Mouse (Mus musculus): Measurements from ENCODE around the gene Gmip. TPM values are rescaled to one million over a fixed set of nuclear protein-coding genes. Genes with fewer than 3 reads are reported as not detected.

Gene Gmip
- 10.4 and 10.7 TPM in 2 replicates for polyA plus RNA-seq (2015; fragmentation: Nextera tagmentation; extraction: Ambion mirVana)

DNA sequence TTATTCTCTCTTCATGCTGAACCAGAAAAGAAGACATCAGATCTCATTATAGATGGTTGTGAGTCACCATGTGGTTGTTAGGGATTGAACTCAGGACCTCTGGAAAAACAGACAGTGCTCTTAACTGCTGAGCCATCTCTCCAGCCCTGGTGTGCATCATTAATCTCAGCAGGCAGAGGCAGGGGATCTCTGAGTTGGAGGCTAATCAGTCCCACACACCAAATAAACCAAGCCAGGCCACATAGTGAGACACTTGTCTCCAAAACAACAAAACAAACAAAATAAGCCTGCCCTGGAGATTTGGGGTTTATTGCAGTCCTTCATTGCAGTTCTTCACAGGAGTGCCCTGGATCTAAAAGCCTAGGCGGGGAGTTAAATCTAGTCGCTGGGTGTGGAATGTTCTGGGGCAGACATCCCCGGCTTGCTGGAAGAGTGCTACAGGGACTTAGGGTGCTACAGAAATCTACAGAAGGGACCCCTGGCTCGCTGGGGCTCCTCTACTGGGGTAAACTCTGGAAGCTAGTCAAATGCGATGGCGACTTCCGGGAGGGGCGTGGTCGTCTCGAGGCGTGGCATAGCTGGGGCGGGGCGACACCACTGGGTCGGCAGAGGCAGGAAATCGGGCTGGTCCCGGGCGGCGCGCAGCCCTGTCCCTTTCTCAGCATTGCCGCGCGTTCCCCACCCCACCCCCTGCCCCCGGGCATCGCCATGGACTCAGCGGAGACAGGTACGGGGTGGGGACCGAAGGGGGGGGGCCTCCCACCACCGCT is at the start of gene Gmip:
Gene Gmip (plus strand): TSS at position 586 of the 770 bp plus-strand sequence.
- Histone ChIP-seq H3K27me3 (replicated peaks) (no peaks in the 10 kb centered on the region), H3K4me1 (replicated peaks) (peaks cover 3% of the 10 kb centered on the region; the same call in 1 of the 2 replicates), H3K9me3 (no peaks in the 10 kb centered on the region), H3K36me3 (peaks cover 30% of the 10 kb centered on the region), H3K27ac (no peak within 1 kb of the TSS), H3K9ac (peak within 1 kb of the TSS; percentile 74), H3K4me2 (replicated peaks) (peak within 1 kb of the TSS; percentile 97), H3K4me3 (replicated peaks) (peak within 1 kb of the TSS; percentile 61)
- 5% methylated on average over 28 of the region's 28 CpGs for WGBS
- peak; percentile 90 for ATAC-seq

GRCm38 (mm10) chr8:69761814-69762445 is 46.5 kb upstream of the Gmip start:
- H3K4me2 ChIP-seq (replicated peaks), result no peak overlapping the region
- no peaks in the 10 kb centered on the region for H3K27me3 ChIP-seq (replicated peaks)
- H3K27ac ChIP-seq, result no peak overlapping the region
- H3K4me3 ChIP-seq (replicated peaks), result no peak overlapping the region
- no peaks in the 10 kb centered on the region for H3K9me3 ChIP-seq
- peaks cover 38% of the 10 kb centered on the region for H3K36me3 ChIP-seq
- ATAC-seq, result no peak
- no peak overlapping the region for H3K9ac ChIP-seq
- H3K4me1 ChIP-seq (replicated peaks), result no peaks in the 10 kb centered on the region
- 90% methylated on average over 4 of the region's 4 CpGs for WGBS

- no peak overlapping the region for H3K4me3 ChIP-seq (replicated peaks)
- no peak overlapping the region for H3K4me2 ChIP-seq (replicated peaks)
- no peaks in the 10 kb centered on the region for H3K9me3 ChIP-seq
- ATAC-seq, result no peak
- H3K4me1 ChIP-seq (replicated peaks), result peaks cover 8% of the 10 kb centered on the region; the same call in 1 of the 2 replicates
- 84% methylated on average over 9 of the region's 9 CpGs for WGBS
- no peaks in the 10 kb centered on the region for H3K27me3 ChIP-seq (replicated peaks)
- H3K27ac ChIP-seq, result no peak overlapping the region
- no peak overlapping the region for H3K9ac ChIP-seq
- H3K36me3 ChIP-seq, result peaks cover 30% of the 10 kb centered on the region
These were observed 37.3 kb upstream of the Gmip start for GRCm38 (mm10) chr8:69771221-69771620.

GRCm38 (mm10) chr8:69772106-69772505 is 36.4 kb upstream of the Gmip start:
- 78% methylated on average over 2 of the region's 2 CpGs for WGBS
- Histone ChIP-seq H3K36me3 (peaks cover 24% of the 10 kb centered on the region), H3K27me3 (replicated peaks) (no peaks in the 10 kb centered on the region), H3K9me3 (no peaks in the 10 kb centered on the region), H3K27ac (no peak overlapping the region), H3K4me3 (replicated peaks) (no peak overlapping the region), H3K4me2 (replicated peaks) (no peak overlapping the region), H3K9ac (no peak overlapping the region), H3K4me1 (replicated peaks) (peaks cover 8% of the 10 kb centered on the region; the same call in 1 of the 2 replicates)
- no peak for ATAC-seq

GRCm38 (mm10) chr8:69774503-69775148 is 33.9 kb upstream of the Gmip start, which contains the start of gene Gm20422:
Gene Gm20422, minus strand, starts transcription at chr8:69774886.
- peak within 1 kb of the TSS; percentile 99 for H3K27ac ChIP-seq
- peaks cover 8% of the 10 kb centered on the region; the same call in 1 of the 2 replicates for H3K4me1 ChIP-seq (replicated peaks)
- peak within 1 kb of the TSS; percentile 93 for H3K9ac ChIP-seq
- 0 out of 2 replicates have a peak, but pooled peaks cover 4% of the 10 kb centered on the region for H3K36me3 ChIP-seq
- H3K9me3 ChIP-seq, result no peaks in the 10 kb centered on the region
- ATAC-seq, result peak; percentile 100
- H3K4me2 ChIP-seq (replicated peaks), result peak within 1 kb of the TSS; percentile 57
- H3K4me3 ChIP-seq (replicated peaks), result peak within 1 kb of the TSS; percentile 65
- WGBS, result under 1% methylated on average over 41 of the region's 41 CpGs
- H3K27me3 ChIP-seq (replicated peaks), result no peaks in the 10 kb centered on the region

- whole genome bisulfite sequencing, result 43% methylated on average over 2 of the region's 2 CpGs
These were observed 33.3 kb upstream of the Gmip start for GRCm38 (mm10) chr8:69775149-69775534.

DNA sequence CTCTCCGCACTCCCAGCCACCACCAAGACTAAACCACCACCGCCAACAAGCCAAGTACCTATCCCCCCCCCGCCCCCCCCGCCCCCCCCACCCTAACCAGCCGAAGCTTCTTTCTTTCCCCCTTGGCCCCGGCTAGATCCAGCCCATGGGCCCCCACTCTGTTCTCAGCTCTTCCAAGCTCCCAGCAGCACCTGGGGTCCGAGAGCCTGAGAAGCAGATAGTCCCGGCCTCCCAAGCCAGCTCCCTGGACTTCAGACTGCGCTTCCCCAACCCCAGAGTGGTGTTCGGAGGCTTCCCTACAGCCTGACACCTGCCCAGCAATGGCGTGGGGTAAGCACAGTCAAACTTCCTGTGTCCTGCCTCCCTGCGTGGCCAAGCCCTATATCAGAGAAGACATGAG is 31.4 kb upstream of the Gmip start:
- H3K36me3 ChIP-seq, result no peaks in the 10 kb centered on the region
- H3K4me3 ChIP-seq (replicated peaks), result no peak overlapping the region
- H3K27me3 ChIP-seq (replicated peaks), result no peaks in the 10 kb centered on the region
- H3K27ac ChIP-seq, result no peak overlapping the region
- peaks cover 8% of the 10 kb centered on the region; the same call in 1 of the 2 replicates for H3K4me1 ChIP-seq (replicated peaks)
- no peak for ATAC-seq
- H3K9ac ChIP-seq, result no peak overlapping the region
- H3K4me2 ChIP-seq (replicated peaks), result no peak overlapping the region
- 63% methylated on average over 12 of the region's 12 CpGs for WGBS
- no peaks in the 10 kb centered on the region for H3K9me3 ChIP-seq

More at GRCm38 (mm10) chr8:69775149-69775534, 33.3 kb upstream of the Gmip start:
- 0 out of 2 replicates have a peak, but pooled peaks cover 3% of the 10 kb centered on the region for H3K36me3 ChIP-seq
- H3K4me3 ChIP-seq (replicated peaks), result no peak overlapping the region; the same call in 1 of the 2 replicates
- H3K4me2 ChIP-seq (replicated peaks), result peak overlapping the region; percentile 44
- H3K27ac ChIP-seq, result 0 out of 2 replicates have a peak overlapping the region, but pooled peaks have one; percentile 1
- H3K9me3 ChIP-seq, result no peaks in the 10 kb centered on the region
- no peak overlapping the region for H3K9ac ChIP-seq
- ATAC-seq, result peak; percentile 31; the same call in 1 of the 2 replicates
- no peaks in the 10 kb centered on the region for H3K27me3 ChIP-seq (replicated peaks)
- H3K4me1 ChIP-seq (replicated peaks), result peaks cover 8% of the 10 kb centered on the region; the same call in 1 of the 2 replicates

GRCm38 (mm10) chr8:69789105-69789504 is 19.4 kb upstream of the Gmip start:
- Histone ChIP-seq H3K9ac (no peak overlapping the region), H3K9me3 (no peaks in the 10 kb centered on the region), H3K27me3 (replicated peaks) (no peaks in the 10 kb centered on the region), H3K4me3 (replicated peaks) (no peak overlapping the region), H3K36me3 (peaks cover 8% of the 10 kb centered on the region), H3K27ac (no peak overlapping the region), H3K4me1 (replicated peaks) (peaks cover 22% of the 10 kb centered on the region), H3K4me2 (replicated peaks) (no peak overlapping the region)
- 88% methylated on average over 5 of the region's 5 CpGs for WGBS
- ATAC-seq, result no peak

GRCm38 (mm10) chr8:69789731-69790130 is 18.7 kb upstream of the Gmip start:
- peaks cover 22% of the 10 kb centered on the region for H3K4me1 ChIP-seq (replicated peaks)
- H3K9me3 ChIP-seq, result no peaks in the 10 kb centered on the region
- ATAC-seq, result no peak
- H3K36me3 ChIP-seq, result peaks cover 14% of the 10 kb centered on the region
- no peak overlapping the region; the same call in 1 of the 2 replicates for H3K4me3 ChIP-seq (replicated peaks)
- 67% methylated on average over 5 of the region's 5 CpGs for WGBS
- no peak overlapping the region for H3K4me2 ChIP-seq (replicated peaks)
- no peak overlapping the region for H3K9ac ChIP-seq
- H3K27me3 ChIP-seq (replicated peaks), result no peaks in the 10 kb centered on the region
- H3K27ac ChIP-seq, result no peak overlapping the region

DNA sequence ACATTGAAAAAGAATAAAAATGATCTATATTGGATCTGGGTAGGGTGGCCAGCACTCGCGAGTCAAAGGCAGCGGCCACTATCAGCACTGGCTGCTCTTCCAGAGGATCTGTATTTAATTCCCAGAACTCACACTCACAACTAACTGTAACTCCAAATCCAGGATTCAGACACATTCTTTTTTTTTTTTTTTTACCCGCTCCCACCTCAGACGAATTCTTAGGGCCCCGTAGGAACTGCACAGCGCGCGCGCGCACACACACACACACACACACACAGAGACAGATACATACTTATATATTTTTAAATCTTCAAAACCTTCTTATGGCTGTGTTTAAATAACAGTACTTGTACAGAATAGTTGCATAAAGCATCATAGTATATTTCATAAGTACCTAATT is 18.1 kb upstream of the Gmip start:
- Histone ChIP-seq H3K36me3 (peaks cover 16% of the 10 kb centered on the region), H3K9ac (peak overlapping the region; percentile 94), H3K4me2 (replicated peaks) (peak overlapping the region; percentile 61), H3K9me3 (no peaks in the 10 kb centered on the region), H3K4me3 (replicated peaks) (peak overlapping the region; percentile 86), H3K27ac (peak overlapping the region; percentile 91), H3K27me3 (replicated peaks) (no peaks in the 10 kb centered on the region), H3K4me1 (replicated peaks) (peaks cover 22% of the 10 kb centered on the region)
- 27% methylated on average over 11 of the region's 11 CpGs for WGBS
- ATAC-seq, result peak; percentile 24; the same call in 1 of the 2 replicates

GRCm38 (mm10) chr8:69790773-69791367 is 17.6 kb upstream of the Gmip start, which contains the start of the genes Atp13a1 and Zfp866:
Gene Atp13a1, plus strand, starts transcription at chr8:69791163.
Gene Zfp866, minus strand, starts transcription at chr8:69791178.
- Histone ChIP-seq H3K27ac (peak within 1 kb of the TSS; percentile 91), H3K4me2 (replicated peaks) (peak within 1 kb of the TSS; percentile 61)

More at GRCm38 (mm10) chr8:69790773-69791367, 17.6 kb upstream of the Gmip start, which contains the start of the genes Atp13a1 and Zfp866:
- Histone ChIP-seq H3K4me3 (replicated peaks) (peak within 1 kb of the TSS; percentile 86), H3K36me3 (peaks cover 20% of the 10 kb centered on the region), H3K9me3 (no peaks in the 10 kb centered on the region), H3K27me3 (replicated peaks) (no peaks in the 10 kb centered on the region), H3K4me1 (replicated peaks) (peaks cover 22% of the 10 kb centered on the region), H3K9ac (peak within 1 kb of the TSS; percentile 94)
- peak; percentile 98 for ATAC-seq
- under 1% methylated on average over 38 of the region's 38 CpGs for WGBS

All from intestine, embryonic 15.5 days (tissue).